Mouse (Mus musculus): Measurements from ENCODE around the gene Necab3.

The Necab3 gene

DNA sequence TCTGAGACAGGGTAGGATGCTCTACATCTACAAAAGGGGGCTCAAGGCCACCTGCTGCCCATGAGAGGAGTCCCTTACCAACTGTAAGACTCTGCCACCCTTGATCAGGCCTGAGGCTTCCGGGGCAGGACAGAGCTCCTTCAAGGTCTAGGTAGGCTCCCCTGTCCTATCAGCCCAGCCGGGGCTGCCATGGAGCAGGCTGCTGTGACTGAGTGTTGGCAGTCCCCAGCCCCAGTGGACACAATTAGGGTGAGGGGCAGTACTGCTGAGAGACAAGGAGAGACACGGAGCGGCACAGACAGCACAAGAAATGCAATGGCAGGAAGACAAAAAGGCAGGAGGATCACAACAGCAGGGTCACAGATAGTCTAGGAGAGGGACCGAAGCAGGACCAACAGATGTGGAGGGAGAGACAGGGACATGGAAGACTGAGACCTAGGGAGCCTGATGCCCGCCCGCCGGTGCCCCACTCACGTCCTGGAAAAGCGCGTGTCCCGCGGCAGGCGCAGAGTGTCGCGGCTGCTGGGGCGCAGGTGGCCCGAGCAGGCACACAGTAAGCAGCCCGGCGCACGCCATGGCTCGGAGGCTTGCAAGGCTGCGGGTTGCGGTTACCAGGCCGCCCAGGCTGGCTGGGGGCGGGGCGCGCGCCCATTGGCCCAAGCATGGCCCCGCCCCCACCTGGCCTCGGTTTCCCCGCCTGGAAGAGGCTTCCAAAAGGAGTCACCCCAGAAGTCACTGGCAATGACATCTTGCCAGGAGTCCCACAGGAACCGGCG, at the start of gene Necab3:
Necab3 (minus strand) TSS at position 627 of the 776 bp plus-strand sequence.
- DNase-seq (ENCODE audit: low spot score) = no peak

DNA sequence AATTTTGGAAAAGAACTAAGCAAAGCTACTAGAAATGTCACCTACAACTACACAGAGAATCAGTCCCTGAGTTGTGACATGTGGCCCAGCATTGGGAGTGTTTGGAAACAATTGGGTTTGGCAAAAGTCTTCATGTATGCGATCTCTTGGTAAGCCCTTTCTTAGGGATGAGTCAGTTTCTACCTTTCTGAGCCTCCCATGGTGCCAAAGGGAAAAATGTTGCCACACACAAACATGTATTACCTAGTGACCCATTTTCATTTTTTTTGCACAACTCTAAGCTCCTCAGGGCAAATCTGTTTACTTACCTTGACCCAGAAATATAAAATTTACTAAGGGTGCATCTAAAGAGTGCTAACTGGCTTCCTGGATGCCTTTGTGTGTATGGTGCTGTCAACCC, 48.3 kb upstream of the Necab3 start:
- no peak for DNase-seq (ENCODE audit: low spot score)

DNA sequence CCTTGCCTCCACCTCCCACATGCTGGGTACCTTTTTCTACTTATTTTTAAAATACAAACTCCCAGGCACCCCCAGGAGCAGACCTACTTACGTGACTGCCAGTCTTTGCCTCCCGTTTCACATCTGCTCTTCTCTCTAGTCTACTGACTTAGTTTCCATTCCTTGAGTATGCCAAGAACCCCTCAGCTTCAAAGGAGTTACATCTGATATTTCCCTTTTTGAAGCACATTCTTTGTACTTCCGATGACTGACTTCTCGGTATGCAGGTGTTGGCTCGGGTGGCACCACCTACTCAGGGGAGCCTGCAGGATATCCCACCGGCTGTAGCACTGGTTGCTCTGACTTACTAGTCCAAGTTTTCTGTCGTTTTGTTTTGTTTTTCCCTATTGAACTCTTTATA, 45.5 kb upstream of the Necab3 start:
- DNase-seq (ENCODE audit: low spot score) = no peak

DNA sequence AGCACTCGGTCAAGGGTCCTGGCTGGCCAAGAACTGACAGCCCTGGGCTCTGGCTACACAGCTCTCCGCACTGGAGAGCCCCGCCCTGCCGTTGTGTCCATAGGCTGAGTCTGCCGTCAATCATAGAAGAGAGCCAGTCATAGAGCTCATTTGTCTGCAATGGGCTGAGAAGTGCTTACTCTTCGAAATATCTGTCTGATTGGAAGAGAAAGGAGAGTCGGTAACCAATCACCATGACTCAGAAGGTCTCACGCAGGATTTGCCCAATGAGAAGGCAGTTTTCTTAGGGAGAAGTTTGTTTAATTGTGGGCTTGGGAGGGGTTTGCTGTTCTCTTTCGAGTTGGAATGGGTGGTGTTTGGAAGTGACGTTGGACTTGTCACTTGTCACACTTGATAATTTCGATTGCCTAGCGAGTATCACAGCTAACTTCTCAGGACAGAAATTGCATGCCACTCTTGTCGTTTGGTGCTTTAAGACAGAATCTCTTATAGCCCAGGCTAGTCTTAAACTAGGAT, 45.0 kb upstream of the Necab3 start, which contains the start of gene Pxmp4:
Pxmp4 (minus strand) TSS at position 71 of the 516 bp plus-strand sequence.
- DNase-seq (ENCODE audit: low spot score) = peak; percentile 99

DNA sequence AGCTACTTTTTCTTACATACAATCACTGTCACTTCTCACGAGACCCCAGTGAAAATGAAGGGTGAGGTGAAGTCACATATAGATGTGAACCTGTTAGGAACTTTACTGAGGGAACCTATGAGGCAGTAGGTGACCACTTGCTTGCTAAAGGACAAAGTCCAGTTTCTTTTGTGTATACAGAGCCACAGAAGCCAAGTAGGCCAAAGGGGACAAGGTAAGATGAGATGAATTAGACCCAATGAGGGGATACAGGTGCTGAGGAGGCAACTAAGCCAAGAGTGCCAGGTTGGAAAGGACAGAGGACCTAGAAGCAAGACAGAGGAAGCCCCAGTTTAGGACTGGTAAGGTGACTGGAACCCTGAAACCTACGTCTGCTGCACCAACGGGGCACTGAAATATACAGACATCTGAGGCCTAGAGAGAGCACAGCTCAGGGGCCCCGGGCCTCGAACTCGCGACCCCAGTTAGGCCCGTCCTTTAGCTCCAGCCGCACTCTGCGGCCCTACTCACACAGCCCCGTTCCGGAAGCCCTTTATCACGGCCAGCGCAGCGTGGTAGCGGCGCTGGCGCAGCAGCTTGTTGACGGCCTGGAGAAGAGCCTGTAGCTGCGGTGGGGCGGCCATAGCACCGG, 44.4 kb upstream of the Necab3 start:
- DNase-seq (ENCODE audit: low spot score) = no peak

GRCm38 (mm10) chr2:154601324-154601723, 42.6 kb upstream of the Necab3 start:
- no peak for DNase-seq (ENCODE audit: low spot score)

DNA sequence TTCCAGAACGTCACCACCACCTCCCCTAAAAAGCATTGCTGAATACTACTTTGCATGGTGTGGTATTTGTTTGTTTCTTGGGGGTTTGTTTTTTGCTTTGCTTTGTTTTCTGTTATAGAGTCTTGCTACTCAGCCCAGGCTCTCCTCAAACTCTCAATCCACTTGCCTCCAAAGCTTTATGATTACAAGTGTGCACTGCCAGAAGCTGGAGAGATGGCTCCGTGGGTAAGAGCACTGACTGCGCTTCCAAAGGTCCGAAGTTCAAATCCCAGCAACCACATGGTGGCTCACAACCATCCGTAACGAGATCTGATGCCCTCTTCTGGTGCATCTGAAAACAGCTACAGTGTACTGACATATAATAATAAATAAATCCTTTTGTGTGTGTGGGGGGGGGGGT, 41.9 kb upstream of the Necab3 start:
- no peak for DNase-seq (ENCODE audit: low spot score)

DNA sequence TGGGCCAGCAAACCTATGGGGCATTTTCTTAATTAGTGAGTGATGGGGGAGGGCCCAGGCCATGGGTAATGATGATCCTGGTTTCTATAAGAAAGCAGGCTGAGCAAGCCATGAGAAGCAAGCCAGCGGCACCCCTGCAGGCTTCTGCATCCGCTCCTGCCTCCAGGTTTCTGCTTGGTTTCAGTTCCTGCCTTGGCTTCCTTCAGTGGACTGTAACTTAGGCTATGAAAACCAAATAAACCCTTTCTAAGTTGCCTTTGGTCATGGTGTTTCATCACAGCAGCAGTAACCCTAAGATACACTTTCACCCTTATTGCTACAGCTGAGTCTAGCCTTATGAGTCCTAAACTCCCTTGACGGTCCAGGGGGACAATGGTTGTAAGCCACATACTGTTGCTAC, 38.7 kb upstream of the Necab3 start:
- no peak for DNase-seq (ENCODE audit: low spot score)

DNA sequence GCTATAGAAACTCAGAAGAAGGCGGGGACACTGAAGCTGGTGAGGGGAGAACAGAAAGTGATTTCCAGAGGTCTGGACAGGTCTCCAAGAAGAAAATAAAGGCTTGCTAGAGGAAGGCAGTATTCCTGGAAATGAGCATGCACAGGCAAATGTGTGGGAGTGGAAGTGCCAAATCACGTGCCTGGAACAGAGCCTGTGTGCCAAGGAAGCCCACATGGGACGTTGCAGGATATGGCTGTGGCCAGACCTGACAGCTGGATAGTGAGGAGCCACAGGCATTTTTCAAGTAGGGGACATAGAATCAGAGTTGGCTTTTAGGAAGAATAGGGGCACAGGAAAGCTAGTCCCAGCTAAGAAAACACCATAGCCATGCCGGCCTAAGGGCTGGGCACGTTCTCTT, 37.1 kb upstream of the Necab3 start:
- DNase-seq (ENCODE audit: low spot score) = no peak

- DNase-seq (ENCODE audit: low spot score) = no peak
These were observed 34.3 kb upstream of the Necab3 start for GRCm38 (mm10) chr2:154593025-154593424.

DNA sequence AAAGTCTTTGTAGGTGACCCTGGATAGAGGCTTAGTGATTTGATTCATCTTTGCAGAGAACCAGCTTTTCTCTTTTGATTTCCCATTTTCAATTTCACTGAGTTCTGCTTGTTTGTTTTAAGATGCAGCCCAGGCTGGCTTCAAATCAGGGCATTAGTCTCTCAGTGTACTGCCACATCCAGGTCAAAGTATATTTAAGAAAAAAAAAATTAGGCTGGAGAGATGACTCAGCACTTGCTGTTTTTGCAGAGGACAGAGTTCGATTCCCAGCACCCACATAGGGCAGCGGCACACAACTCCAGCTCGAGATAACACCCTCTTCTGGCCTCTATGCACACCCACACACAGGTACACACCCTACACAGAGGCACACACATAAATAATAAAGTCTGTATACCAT, 32.5 kb upstream of the Necab3 start:
- DNase-seq (ENCODE audit: low spot score) = no peak

DNA sequence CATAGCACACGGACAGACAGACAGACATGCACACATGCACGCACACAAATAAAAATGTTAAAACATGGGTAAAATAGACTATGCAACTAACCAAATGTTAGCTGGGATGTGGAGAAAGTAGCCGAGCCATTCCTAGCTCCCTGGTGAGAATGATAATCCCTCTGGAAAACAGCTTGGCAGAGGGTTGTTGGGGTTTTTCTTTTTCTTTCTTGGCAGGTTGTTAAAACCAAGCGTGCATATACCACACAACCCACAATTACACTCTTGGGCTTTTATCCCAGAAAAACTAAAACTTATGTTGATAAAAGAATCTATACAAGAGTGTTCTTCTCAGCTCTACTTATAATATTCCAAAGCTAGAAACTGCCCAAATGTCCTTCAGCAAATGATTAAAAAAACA, 30.4 kb upstream of the Necab3 start:
- DNase-seq (ENCODE audit: low spot score) = no peak

DNA sequence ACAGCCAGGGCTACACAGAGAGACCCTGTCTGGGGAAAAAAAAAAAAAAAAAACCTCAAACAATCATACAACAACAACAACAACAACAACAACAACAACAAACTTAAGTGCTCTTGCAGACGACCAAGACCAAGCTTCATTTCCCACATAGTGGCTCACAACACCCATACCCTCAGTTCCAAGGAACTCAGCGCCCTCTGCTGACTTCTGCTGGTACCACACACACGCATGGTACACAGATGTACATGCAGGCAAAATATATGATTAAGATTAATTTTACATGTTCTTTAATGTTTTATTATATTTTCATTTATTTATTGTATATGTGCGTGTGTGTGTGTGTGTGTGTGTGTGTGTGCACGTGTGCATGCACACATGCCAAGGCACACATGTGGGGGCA, 27.7 kb upstream of the Necab3 start:
- no peak for DNase-seq (ENCODE audit: low spot score)

GRCm38 (mm10) chr2:154584931-154585601, 26.4 kb upstream of the Necab3 start:
- DNase-seq (ENCODE audit: low spot score) = no peak

- peak; percentile 91 for DNase-seq (ENCODE audit: low spot score)
These were observed 25.5 kb upstream of the Necab3 start for GRCm38 (mm10) chr2:154583906-154584872.

GRCm38 (mm10) chr2:154581421-154581820, 22.7 kb upstream of the Necab3 start:
- no peak for DNase-seq (ENCODE audit: low spot score)

- no peak for DNase-seq (ENCODE audit: low spot score)
These were observed 21.9 kb upstream of the Necab3 start for GRCm38 (mm10) chr2:154580586-154580985.

DNA sequence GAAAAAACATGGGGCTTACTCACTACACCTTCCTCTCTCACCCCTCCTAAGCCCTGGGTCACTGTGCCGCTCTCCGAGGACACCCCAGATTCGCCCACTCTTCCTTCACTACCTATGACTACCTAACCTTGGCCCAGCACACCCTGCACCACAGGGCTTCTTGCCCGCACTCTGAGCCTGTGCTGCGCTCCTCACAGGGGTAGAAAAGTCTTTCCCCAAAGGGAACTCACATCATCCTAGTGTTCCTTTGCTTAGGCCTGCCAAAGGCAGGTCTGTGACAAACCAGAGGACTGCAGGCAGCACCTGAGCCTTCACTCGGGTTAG, 19.0 kb upstream of the Necab3 start:
- DNase-seq (ENCODE audit: low spot score) = no peak

- peak; percentile 48 for DNase-seq (ENCODE audit: low spot score)
These were observed 18.4 kb upstream of the Necab3 start for GRCm38 (mm10) chr2:154576876-154577743.

DNA sequence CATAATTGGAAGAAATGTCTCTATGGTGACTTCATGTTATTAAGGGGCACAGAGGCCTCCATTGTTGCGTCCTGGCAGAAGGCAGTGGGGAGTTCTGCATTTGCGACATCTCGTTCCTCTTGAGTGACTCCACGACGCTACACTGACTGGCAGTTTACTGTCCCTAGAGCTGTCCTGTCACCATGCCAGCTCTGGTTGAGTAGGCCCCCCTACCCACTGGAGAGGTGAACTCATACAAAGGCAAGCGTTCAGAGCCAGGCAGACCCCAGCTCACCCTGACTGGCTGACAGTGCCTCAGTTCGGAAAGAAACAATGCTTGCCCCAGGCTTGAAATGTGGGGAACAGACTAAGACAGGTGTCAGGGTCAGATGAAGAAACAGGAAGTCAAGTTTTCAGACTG, 15.6 kb upstream of the Necab3 start:
- no peak for DNase-seq (ENCODE audit: low spot score)

DNA sequence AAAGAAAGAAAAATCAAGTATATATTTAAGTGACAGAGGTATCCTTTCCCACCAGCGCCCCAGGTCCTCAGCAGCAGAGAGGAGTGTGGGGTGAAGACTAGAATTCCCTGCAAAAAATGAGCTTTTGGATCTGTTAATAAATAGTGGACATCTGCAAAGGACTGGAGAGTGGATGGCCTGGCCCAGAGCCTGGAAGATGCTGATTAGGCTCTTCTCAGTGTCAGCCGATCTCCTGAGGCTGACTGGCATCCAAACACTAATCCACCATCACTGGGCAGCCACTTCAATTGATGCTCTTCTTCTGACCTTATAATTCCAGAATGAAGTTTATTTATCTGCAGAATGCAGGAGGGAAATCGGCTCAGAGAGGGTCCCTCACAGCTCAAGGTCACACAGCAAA, 14.3 kb upstream of the Necab3 start:
- DNase-seq (ENCODE audit: low spot score) = no peak
